Mouse (Mus musculus) cortical plate, adult 2 months (tissue): Measurements from ENCODE around the gene Fgfr2. TPM values are rescaled to one million over a fixed set of nuclear protein-coding genes. Genes with fewer than 3 reads are reported as not detected.

Experiments used
- H3K27ac ChIP-seq: fragments of 200-500 bp; 2 replicates; pipeline ENCODE4 v1.5.1; 2012; ENCODE audit warnings: low read length, control low read depth, inconsistent platforms; ENCODE audit not compliant: insufficient read depth
- H3K4me1 ChIP-seq: fragments of 200-500 bp; 2 replicates; pipeline ENCODE4 v1.6.1; 2011; ENCODE audit warnings: low read length; ENCODE audit not compliant: control insufficient read depth, insufficient read depth
- H3K4me3 ChIP-seq: fragments of 200-500 bp; 2 replicates; pipeline ENCODE4 v1.5.1; 2011; ENCODE audit warnings: mild to moderate bottlenecking, low read length, control low read depth; ENCODE audit not compliant: insufficient read depth
- CTCF ChIP-seq: fragments of 200-500 bp; IDR thresholded peaks from 2 replicates; pipeline ENCODE4 v1.5.1; 2011; ENCODE audit warnings: mild to moderate bottlenecking, control low read depth, low read length; ENCODE audit not compliant: insufficient read depth; ENCODE audit errors: extremely low read depth
- POLR2A ChIP-seq: fragments of 200-500 bp; IDR thresholded peaks from 2 replicates; pipeline ENCODE4 v1.6.1; 2011; ENCODE audit warnings: mild to moderate bottlenecking, low read length, control low read depth; ENCODE audit not compliant: insufficient read depth; ENCODE audit errors: extremely low read depth
- polyA plus RNA-seq: library from polyadenylated mRNA; depleted of rRNA; stranded (reverse); fragments of >200 nt; gene quantifications from 2 replicates; pipeline ENCODE4 v1.2.3, GENCODE M21; 2012

Gene Fgfr2
- polyA plus RNA-seq, 1 experiment: 50.4 TPM

DNA sequence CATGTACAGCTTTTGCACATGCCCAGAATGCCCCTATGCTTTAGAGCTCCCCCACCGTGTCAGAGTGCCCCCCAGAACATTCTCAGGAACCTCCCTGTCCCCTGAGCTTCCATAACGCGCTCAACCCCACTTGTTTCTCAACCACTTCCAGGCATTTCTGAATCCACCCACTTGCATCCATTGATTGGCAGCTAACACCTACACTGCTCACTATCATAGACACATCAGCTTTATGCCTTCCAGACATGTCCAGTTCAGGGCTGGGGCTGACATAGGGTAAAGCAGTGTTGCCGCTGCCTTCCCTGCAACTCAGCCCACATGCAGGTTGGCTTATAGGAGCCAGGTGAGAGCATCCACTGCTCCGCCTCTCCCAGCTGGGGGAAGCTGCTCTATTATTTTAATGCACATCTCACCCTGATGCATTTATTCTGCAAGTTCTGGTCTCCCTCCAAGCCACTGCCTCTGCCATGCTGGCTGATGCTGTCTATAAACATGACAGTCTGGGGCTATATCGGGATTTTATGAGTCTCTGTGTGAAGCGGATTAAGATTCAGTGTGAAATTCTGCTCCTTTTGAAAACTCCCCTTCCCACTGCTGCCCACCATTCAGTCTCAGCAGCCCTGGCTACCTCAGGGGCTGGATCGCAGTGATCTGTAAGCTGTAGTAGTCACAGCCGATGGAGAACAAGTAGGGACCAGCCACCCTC, 914.1 kb downstream of the Fgfr2 start:
- Histone ChIP-seq H3K4me3 (no peak overlapping the region), H3K27ac (no peak overlapping the region), H3K4me1 (peaks cover 5% of the 10 kb centered on the region; the same call in 1 of the 2 replicates)
- no peak for TF ChIP-seq POLR2A
- no peak for TF ChIP-seq CTCF

DNA sequence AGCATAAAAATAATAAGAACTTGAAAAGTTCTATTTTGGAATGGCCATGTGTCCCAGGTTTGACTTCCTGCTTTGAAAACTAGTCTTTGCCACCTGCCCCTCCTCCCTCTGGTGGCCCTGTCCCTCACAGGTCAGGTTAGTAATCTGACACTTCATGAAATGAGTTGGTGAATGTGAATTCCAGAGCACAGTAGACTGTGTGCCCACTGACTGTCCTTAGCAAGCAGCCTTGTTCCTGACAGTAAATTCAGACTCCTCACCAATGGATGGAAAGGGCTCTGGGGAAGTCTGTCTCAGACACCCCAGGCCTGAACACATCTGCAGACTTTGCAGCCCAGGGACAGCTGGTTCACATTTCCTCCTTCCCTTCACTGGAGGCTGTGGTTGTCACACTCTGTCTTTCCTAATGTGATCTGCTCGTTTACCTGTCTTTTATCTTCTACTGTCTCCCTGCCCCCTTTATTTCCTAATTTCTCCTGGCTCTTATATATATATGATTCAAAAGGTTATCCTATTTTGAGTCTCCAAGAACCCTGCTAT, 919.0 kb downstream of the Fgfr2 start:
- no peak overlapping the region for H3K27ac ChIP-seq
- TF ChIP-seq POLR2A: no peak
- TF ChIP-seq CTCF: no peak
- peaks cover 3% of the 10 kb centered on the region; the same call in 1 of the 2 replicates for H3K4me1 ChIP-seq

GRCm38 (mm10) chr7:132199686-132200085, 923.5 kb downstream of the Fgfr2 start:
- Histone ChIP-seq H3K4me1 (no peaks in the 10 kb centered on the region), H3K4me3 (no peak overlapping the region), H3K27ac (no peak overlapping the region)
- TF ChIP-seq POLR2A (no peak), CTCF (no peak)

More for the DNA sequence above, 919.0 kb downstream of the Fgfr2 start:
- no peak overlapping the region for H3K4me3 ChIP-seq

DNA sequence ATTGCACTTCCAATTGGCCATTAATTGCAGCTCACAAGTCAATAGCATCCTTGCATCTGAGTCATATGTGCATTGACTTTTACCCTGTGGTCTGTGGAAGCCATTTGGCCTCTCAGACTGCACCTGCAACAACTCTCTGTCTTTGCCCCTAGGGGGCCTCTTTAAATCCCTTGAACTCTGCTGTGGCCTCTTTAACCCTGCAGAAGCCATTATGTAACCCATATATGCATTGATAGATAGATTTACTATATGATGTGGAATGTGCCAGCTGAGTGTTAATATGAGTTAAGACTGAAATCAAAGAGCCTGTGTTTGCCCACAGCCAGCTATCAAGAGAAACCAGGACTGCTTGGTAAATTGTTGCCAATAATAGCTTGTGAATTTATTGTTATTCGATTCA, 924.3 kb downstream of the Fgfr2 start:
- Histone ChIP-seq H3K27ac (no peak overlapping the region), H3K4me3 (no peak overlapping the region), H3K4me1 (no peaks in the 10 kb centered on the region)
- no peak for TF ChIP-seq POLR2A
- TF ChIP-seq CTCF: no peak

GRCm38 (mm10) chr7:132197817-132198475, 925.2 kb downstream of the Fgfr2 start:
- Histone ChIP-seq H3K4me1 (no peaks in the 10 kb centered on the region), H3K4me3 (no peak overlapping the region), H3K27ac (no peak overlapping the region)
- TF ChIP-seq CTCF (no peak), POLR2A (no peak)

- no peak overlapping the region for H3K27ac ChIP-seq
- no peak overlapping the region for H3K4me3 ChIP-seq
- TF ChIP-seq POLR2A: no peak
- TF ChIP-seq CTCF: no peak
- H3K4me1 ChIP-seq: no peaks in the 10 kb centered on the region
Observed at GRCm38 (mm10) chr7:132196581-132196980, 926.6 kb downstream of the Fgfr2 start.

DNA sequence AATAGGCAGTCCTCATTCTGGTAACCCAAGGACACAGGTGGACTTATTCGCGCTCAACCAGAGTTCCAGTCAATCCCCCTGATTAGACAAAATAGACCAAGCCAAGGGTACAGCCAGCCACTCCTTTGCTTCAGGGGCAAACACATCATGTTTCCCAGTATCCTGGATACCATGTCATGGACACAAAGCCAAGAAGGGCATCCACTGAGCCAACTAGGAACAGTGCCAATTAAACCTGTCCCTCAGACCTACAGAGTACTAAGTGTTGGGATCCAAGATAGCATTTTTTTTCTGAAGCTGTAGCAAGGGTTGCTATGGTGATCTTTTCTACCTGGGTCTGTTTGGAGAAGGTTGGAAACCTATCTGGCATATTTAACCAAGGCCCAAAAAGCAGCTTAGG, 929.5 kb downstream of the Fgfr2 start:
- TF ChIP-seq POLR2A (no peak), CTCF (no peak)
- no peak overlapping the region for H3K4me3 ChIP-seq
- H3K27ac ChIP-seq: no peak overlapping the region
- no peaks in the 10 kb centered on the region for H3K4me1 ChIP-seq

DNA sequence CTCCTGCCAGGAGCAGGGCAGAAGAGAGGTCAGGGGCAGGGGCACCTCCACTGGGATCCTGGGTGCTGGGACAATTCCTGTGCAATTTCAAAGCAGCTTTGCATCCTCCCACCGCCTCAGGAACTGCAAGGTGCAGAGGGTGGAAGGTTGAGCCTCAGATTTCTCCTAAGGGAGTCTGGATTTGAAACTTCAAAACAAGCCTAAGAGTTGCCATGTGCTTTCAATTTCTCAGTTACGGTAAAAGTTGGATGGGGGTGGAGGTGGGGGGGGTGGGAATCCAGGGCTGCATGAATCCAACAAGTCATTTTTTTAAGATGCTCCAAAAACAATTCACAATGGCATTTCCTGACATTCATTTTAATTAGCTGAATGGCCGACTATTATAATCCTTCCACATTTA, 935.7 kb downstream of the Fgfr2 start:
- TF ChIP-seq POLR2A (no peak), CTCF (no peak)
- Histone ChIP-seq H3K4me3 (no peak overlapping the region), H3K27ac (no peak overlapping the region), H3K4me1 (no peaks in the 10 kb centered on the region)

GRCm38 (mm10) chr7:132183892-132184404, 939.2 kb downstream of the Fgfr2 start:
- TF ChIP-seq CTCF (no peak), POLR2A (no peak)
- H3K4me3 ChIP-seq: no peak overlapping the region
- H3K4me1 ChIP-seq: no peaks in the 10 kb centered on the region
- no peak overlapping the region for H3K27ac ChIP-seq

DNA sequence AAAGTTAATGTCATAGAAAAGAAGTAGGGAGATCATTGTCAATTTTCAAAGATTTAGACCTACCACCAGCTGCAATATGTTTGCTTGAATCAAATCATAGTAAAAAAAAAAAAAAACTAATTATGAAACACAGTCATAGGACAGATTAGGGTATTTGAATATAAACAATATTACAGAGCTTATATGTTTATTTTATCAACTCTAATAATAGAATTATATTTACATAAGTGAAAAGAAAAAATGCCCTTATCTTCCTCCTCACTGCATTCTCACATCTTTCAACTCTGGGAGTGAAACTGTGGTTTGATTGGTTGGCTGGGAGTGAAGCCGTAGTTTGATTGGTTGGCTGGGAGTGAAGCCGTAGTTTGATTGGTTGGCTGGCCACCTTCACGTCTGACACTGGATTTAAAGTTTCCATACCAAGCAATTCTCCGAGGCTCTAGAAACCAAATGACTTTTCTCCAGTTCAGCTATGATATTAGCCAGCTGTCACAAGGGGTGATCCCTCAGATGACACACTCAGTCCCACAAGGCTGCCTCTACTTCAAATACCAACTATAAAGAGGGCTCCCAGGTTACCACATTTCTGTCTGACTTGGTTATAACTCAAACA, 941.5 kb downstream of the Fgfr2 start:
- H3K4me1 ChIP-seq: no peaks in the 10 kb centered on the region
- TF ChIP-seq CTCF: no peak
- TF ChIP-seq POLR2A: no peak

More for the DNA sequence above, 941.5 kb downstream of the Fgfr2 start:
- no peak overlapping the region for H3K27ac ChIP-seq
- no peak overlapping the region for H3K4me3 ChIP-seq
